Mouse (Mus musculus) C2C12 (cell line): ENCODE data around the gene Bmp5. TPM values are rescaled to one million over a fixed set of nuclear protein-coding genes. Genes with fewer than 3 reads are reported as not detected.
A peak's percentile ranks its signal among the peaks of the same experiment; 100 is the strongest.

Experiments
- H3K27me3 ChIP-seq: one replicate; pipeline ENCODE4 v1.6.1; 2011; ENCODE audit not compliant: control insufficient read depth, insufficient read depth, insufficient read length
- H3K36me3 ChIP-seq: one replicate; pipeline ENCODE4 v1.6.1; 2011; ENCODE audit not compliant: control insufficient read depth, insufficient read depth
- H3K4me3 ChIP-seq: one replicate; pipeline ENCODE4 v1.5.1; 2011; ENCODE audit warnings: mild to moderate bottlenecking, control low read depth; ENCODE audit not compliant: poor library complexity, insufficient read depth, severe bottlenecking
- H3K79me2 ChIP-seq: one replicate; pipeline ENCODE4 v1.6.1; 2011; ENCODE audit not compliant: control insufficient read depth, insufficient read depth
- H3K79me3 ChIP-seq: one replicate; pipeline ENCODE4 v1.6.1; 2011; ENCODE audit warnings: low read depth, control low read depth
- H3ac ChIP-seq: one replicate; pipeline ENCODE3; 2011; ENCODE audit warnings: low read depth; ENCODE audit not compliant: control insufficient read depth, insufficient read length
- CEBPB ChIP-seq: IDR thresholded peaks from one replicate; pipeline ENCODE4 v1.6.1; 2011; ENCODE audit warnings: low read depth, mild to moderate bottlenecking, control low read depth, moderate library complexity
- CTCF ChIP-seq: IDR thresholded peaks from one replicate; pipeline ENCODE4 v1.5.1; 2011; ENCODE audit not compliant: control insufficient read depth, insufficient read depth, insufficient read length
- FOSL1 ChIP-seq: IDR thresholded peaks from one replicate; pipeline ENCODE4 v1.8.0; 2011; ENCODE audit warnings: mild to moderate bottlenecking, low read length; ENCODE audit not compliant: poor library complexity, insufficient read depth, severe bottlenecking
- MAX ChIP-seq: IDR thresholded peaks from one replicate; pipeline ENCODE4 v1.6.1; 2011; ENCODE audit warnings: mild to moderate bottlenecking, control low read depth
- MYOD1 ChIP-seq: IDR thresholded peaks from one replicate; pipeline ENCODE4 v1.6.1; 2011; ENCODE audit warnings: low read depth; ENCODE audit not compliant: control insufficient read depth, insufficient read length
- MYOG ChIP-seq: IDR thresholded peaks from one replicate; pipeline ENCODE4 v1.6.1; 2011; ENCODE audit not compliant: control insufficient read depth, insufficient read length; ENCODE audit errors: extremely low read depth
- USF1 ChIP-seq: IDR thresholded peaks from one replicate; pipeline ENCODE4 v1.6.1; 2011; ENCODE audit warnings: low read depth, mild to moderate bottlenecking, control low read depth, moderate library complexity
- polyA plus RNA-seq: library from polyadenylated mRNA; unstranded; fragments of >200 nt; fragmentation: generic; extraction: Trizol; gene quantifications from one replicate; pipeline ENCODE4 v1.2.1, GENCODE M21; 2012; ENCODE audit warnings: missing spikeins

Gene Bmp5
- polyA plus RNA-seq, 1 experiment: 0.05 TPM

GRCm38 (mm10) chr9:75815161-75815560 lies 40.0 kb downstream of the Bmp5 start:
- H3K79me3 ChIP-seq: no peaks in the 10 kb centered on the region
- no peak overlapping the region for H3ac ChIP-seq
- TF ChIP-seq FOSL1 (peak; percentile 9), CTCF (no peak), MYOG (no peak), MYOD1 (no peak), MAX (no peak), USF1 (no peak)
- H3K27me3 ChIP-seq: no peaks in the 10 kb centered on the region
- H3K79me2 ChIP-seq: no peaks in the 10 kb centered on the region
- no peaks in the 10 kb centered on the region for H3K36me3 ChIP-seq
- no peak overlapping the region for H3K4me3 ChIP-seq

- Histone ChIP-seq H3K79me2 (no peaks in the 10 kb centered on the region), H3ac (no peak overlapping the region), H3K4me3 (no peak overlapping the region), H3K79me3 (no peaks in the 10 kb centered on the region), H3K27me3 (no peaks in the 10 kb centered on the region), H3K36me3 (no peaks in the 10 kb centered on the region)
- TF ChIP-seq USF1 (no peak), CEBPB (no peak), MYOD1 (no peak), MAX (no peak), FOSL1 (no peak), CTCF (no peak), MYOG (no peak)
These were observed 43.2 kb downstream of the Bmp5 start for GRCm38 (mm10) chr9:75818400-75818799.

GRCm38 (mm10) chr9:75832468-75832867 lies 57.3 kb downstream of the Bmp5 start:
- no peaks in the 10 kb centered on the region for H3K79me2 ChIP-seq
- TF ChIP-seq USF1: no peak
- no peak for TF ChIP-seq FOSL1
- TF ChIP-seq MYOD1: no peak
- no peak for TF ChIP-seq CEBPB
- no peak for TF ChIP-seq MYOG
- no peak for TF ChIP-seq MAX
- no peak for TF ChIP-seq CTCF
- no peaks in the 10 kb centered on the region for H3K79me3 ChIP-seq
- H3ac ChIP-seq: no peak overlapping the region
- H3K27me3 ChIP-seq: no peaks in the 10 kb centered on the region
- no peaks in the 10 kb centered on the region for H3K36me3 ChIP-seq
- no peak overlapping the region for H3K4me3 ChIP-seq

- no peak overlapping the region for H3ac ChIP-seq
- TF ChIP-seq MYOD1 (no peak), MAX (no peak), FOSL1 (no peak), CEBPB (no peak)
These were observed 58.1 kb downstream of the Bmp5 start for GRCm38 (mm10) chr9:75833189-75833732.

GRCm38 (mm10) chr9:75839450-75839849 lies 64.3 kb downstream of the Bmp5 start:
- no peak overlapping the region for H3ac ChIP-seq
- H3K4me3 ChIP-seq: no peak overlapping the region
- H3K79me2 ChIP-seq: no peaks in the 10 kb centered on the region
- H3K79me3 ChIP-seq: no peaks in the 10 kb centered on the region
- TF ChIP-seq MAX: no peak
- TF ChIP-seq FOSL1: no peak
- no peak for TF ChIP-seq CTCF
- TF ChIP-seq CEBPB: no peak
- TF ChIP-seq MYOG: no peak
- TF ChIP-seq MYOD1: no peak
- TF ChIP-seq USF1: no peak
- H3K36me3 ChIP-seq: no peaks in the 10 kb centered on the region
- no peaks in the 10 kb centered on the region for H3K27me3 ChIP-seq

More at GRCm38 (mm10) chr9:75833189-75833732, 58.1 kb downstream of the Bmp5 start:
- Histone ChIP-seq H3K4me3 (no peak overlapping the region), H3K79me3 (no peaks in the 10 kb centered on the region), H3K79me2 (no peaks in the 10 kb centered on the region), H3K27me3 (no peaks in the 10 kb centered on the region), H3K36me3 (no peaks in the 10 kb centered on the region)

GRCm38 (mm10) chr9:75840841-75841240 lies 65.7 kb downstream of the Bmp5 start:
- Histone ChIP-seq H3K27me3 (no peaks in the 10 kb centered on the region), H3ac (no peak overlapping the region), H3K36me3 (no peaks in the 10 kb centered on the region), H3K4me3 (no peak overlapping the region), H3K79me3 (no peaks in the 10 kb centered on the region), H3K79me2 (no peaks in the 10 kb centered on the region)
- TF ChIP-seq CTCF: no peak
- no peak for TF ChIP-seq FOSL1
- no peak for TF ChIP-seq USF1
- TF ChIP-seq CEBPB: no peak
- TF ChIP-seq MYOD1: no peak
- no peak for TF ChIP-seq MYOG
- TF ChIP-seq MAX: no peak
